ENCODE assay signal across 10 mouse cellular contexts in the genomic region with DNA sequence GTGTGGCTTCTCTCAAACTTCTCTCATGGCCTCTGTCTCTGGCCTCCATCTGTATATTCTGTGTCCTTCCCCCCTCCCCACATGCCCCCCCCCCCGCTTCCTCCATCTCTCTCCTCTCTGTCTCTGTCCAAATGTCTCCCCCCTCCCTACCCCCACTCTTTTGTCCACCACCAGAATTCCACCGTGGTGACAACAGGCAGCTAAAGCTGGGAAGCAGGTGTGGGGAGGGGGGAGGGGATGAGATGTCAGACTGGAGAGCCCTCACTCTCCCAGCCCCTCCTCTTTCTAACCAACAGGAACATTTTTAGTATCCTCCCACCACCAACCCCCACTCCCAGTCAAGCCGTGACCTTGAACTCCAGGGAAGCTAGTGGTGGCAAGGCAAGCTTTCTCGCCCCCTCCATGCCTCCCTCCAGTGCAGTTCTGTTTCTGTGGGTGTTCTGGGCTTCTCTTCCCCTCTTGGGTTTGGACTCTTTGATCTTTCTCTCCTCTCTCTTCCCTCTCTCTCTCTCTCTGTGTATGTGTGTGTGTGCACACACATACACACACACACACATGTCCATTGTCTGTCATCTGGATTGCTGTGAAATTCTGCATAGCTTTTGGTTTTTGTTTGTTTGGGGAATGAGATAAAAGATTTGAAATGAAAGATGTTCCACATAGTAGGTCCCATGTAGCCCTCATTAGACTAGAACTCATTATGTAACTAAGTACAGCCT. TPM values are rescaled to one million over a fixed set of nuclear protein-coding genes. Genes with fewer than 3 reads are reported as not detected.
DNase-seq lines count a peak whose midpoint lies in the region; ATAC-seq lines count a peak whose summit lies in the region.
"Had no signal": no experiment of that assay in that cellular context is flagged by ENCODE, and none has a peak within 500 bp of the region (broad histone marks: within the 10 kb centered on the region; RNA-seq: fewer than 3 reads in every experiment).

TSS of gene Tnnt1 (minus strand) at position 51 of the 719 bp plus-strand sequence.

- H3K9me3 ChIP-seq in limb, embryonic 13.5 days: no peaks in the 10 kb centered on the region; the same call in 1 of the 2 replicates

- no peaks in the 10 kb centered on the region for H3K36me3 ChIP-seq in limb, embryonic 13.5 days

- H3K4me3 ChIP-seq in limb, embryonic 13.5 days: peak within 1 kb of the TSS; percentile 25

- H3K4me2 ChIP-seq in limb, embryonic 13.5 days (replicated peaks): 0 out of 2 replicates have a peak within 1 kb of the TSS, but pooled peaks have one; percentile 3

- WGBS in limb, embryonic 13.5 days: 17% methylated on average over 4 of the region's 4 CpGs

- no peak for ATAC-seq in granulocyte monocyte progenitor cell, adult 5-6 weeks (replicated peaks; ENCODE audit: poor library complexity, severe bottlenecking)
- ATAC-seq in limb, embryonic 13.5 days (ENCODE audit: low FRiP score, low read depth): peak; percentile 45
- ATAC-seq in activated CD4-positive, CD25-positive, alpha-beta regulatory T cell, adult 4 months: no peak
- ATAC-seq: CD4-positive, CD25-positive, alpha-beta regulatory T cell, adult 4 months had no signal

- peak within 1 kb of the TSS; percentile 61; the same call in 1 of the 2 replicates for H3K27ac ChIP-seq in limb, embryonic 13.5 days
- H3K27ac ChIP-seq: macrophage had no signal

- peaks cover 5% of the 10 kb centered on the region; the same call in 1 of the 2 replicates for H3K27me3 ChIP-seq in limb, embryonic 13.5 days

- DNase-seq in frontal cortex, adult 2 months (ENCODE audit: extremely low spot score in 1 of 2, low spot score in 1 of 2): no peak
- DNase-seq in frontal cortex, postnatal 25 days (ENCODE audit: low spot score in 2 of 2): no peak
- DNase-seq in ES-CJ7 (ENCODE audit: low read depth, low spot score): peak; percentile 88
- no peak for DNase-seq in adrenal gland, postnatal 36 days
- no peak for DNase-seq in kidney, adult 9 months

- peaks cover 23% of the 10 kb centered on the region for H3K4me1 ChIP-seq in limb, embryonic 13.5 days

- peak within 1 kb of the TSS; percentile 19; the same call in 1 of the 2 replicates for H3K9ac ChIP-seq in limb, embryonic 13.5 days

RNA-seq across cellular contexts. Expression of gene Tnnt1, which starts in this region (rescaled TPM):
- polyA plus RNA-seq in frontal cortex, adult 2 months (2012; rRNA removed): 10.7 and 12.6 TPM in 2 replicates
- 7.3 and 16.1 TPM in 2 replicates for total RNA-seq in granulocyte monocyte progenitor cell, adult 5-6 weeks (2014; fragmentation: Nextera tagmentation)
- 14.1 and 22.3 TPM in 2 replicates for total RNA-seq in granulocyte monocyte progenitor cell, adult 5-6 weeks (2017)
- polyA plus RNA-seq in limb, embryonic 13.5 days (2015; fragmentation: Nextera tagmentation; extraction: Ambion mirVana): 298 and 309 TPM in 2 replicates
- polyA plus RNA-seq in activated CD4-positive, CD25-positive, alpha-beta regulatory T cell, adult 4 months (2017; shearing (Covaris generic)): 10 to 100 TPM in 1 of 2 experiments, 1 to 10 TPM in 1; 4.9 to 10.4 TPM
- total RNA-seq in adrenal gland, postnatal 36 days (2021): 1 to 10 TPM; 1.0 to 1.8 TPM

Comparison
In these comparisons a context has a peak if more than half of its experiments do, and no peak if none do; other contexts are left out.
1. RNA of gene Tnnt1 (polyA plus RNA-seq): 298 to 309 TPM in limb, embryonic 13.5 days; 10.7 to 12.6 TPM in frontal cortex, adult 2 months and 4.9 to 10.4 TPM in activated CD4-positive, CD25-positive, alpha-beta regulatory T cell, adult 4 months; every median in the first group is over 10 times any median in the second.